Mouse (Mus musculus) R1 (cell line): Measurements from ENCODE around the gene Capn2.

Source experiments
- DNase-seq: peaks from one replicate; pipeline ENCODE4 v3.0.0-alpha.2; 2018; ENCODE audit warnings: low read depth, low spot score

Gene Capn2

GRCm38 (mm10) chr1:182527261-182527766 lies 9.9 kb upstream of the Capn2 start:
- DNase-seq: no peak

GRCm38 (mm10) chr1:182525601-182526000 lies 8.2 kb upstream of the Capn2 start:
- DNase-seq: no peak

GRCm38 (mm10) chr1:182523692-182524091 lies 6.3 kb upstream of the Capn2 start:
- DNase-seq: no peak

GRCm38 (mm10) chr1:182522961-182523360 lies 5.6 kb upstream of the Capn2 start:
- DNase-seq: no peak

- DNase-seq: no peak
Observed at GRCm38 (mm10) chr1:182520938-182521500, 3.6 kb upstream of the Capn2 start.

GRCm38 (mm10) chr1:182520091-182520937 lies 2.9 kb upstream of the Capn2 start:
- peak; percentile 35 for DNase-seq

GRCm38 (mm10) chr1:182519341-182519740 lies 1.9 kb upstream of the Capn2 start:
- no peak for DNase-seq

GRCm38 (mm10) chr1:182518811-182519210 lies 1.4 kb upstream of the Capn2 start:
- DNase-seq: no peak

GRCm38 (mm10) chr1:182518143-182518680 lies 804 bp upstream of the Capn2 start:
- peak; percentile 49 for DNase-seq

GRCm38 (mm10) chr1:182517677-182518011 lies 236 bp upstream of the Capn2 start:
- DNase-seq: no peak

GRCm38 (mm10) chr1:182514803-182515590 lies 2.4 kb downstream of the Capn2 start:
- DNase-seq: no peak

GRCm38 (mm10) chr1:182513714-182514113 lies 3.7 kb downstream of the Capn2 start:
- no peak for DNase-seq

- no peak for DNase-seq
Observed at GRCm38 (mm10) chr1:182512901-182513410, 4.5 kb downstream of the Capn2 start.

GRCm38 (mm10) chr1:182511778-182512177 lies 5.6 kb downstream of the Capn2 start:
- no peak for DNase-seq

GRCm38 (mm10) chr1:182511073-182511472 lies 6.3 kb downstream of the Capn2 start:
- no peak for DNase-seq

- DNase-seq: no peak
Observed at GRCm38 (mm10) chr1:182509110-182509797, 8.2 kb downstream of the Capn2 start.

- peak; percentile 68 for DNase-seq
Observed at GRCm38 (mm10) chr1:182506229-182506986, 11.0 kb downstream of the Capn2 start.

GRCm38 (mm10) chr1:182505291-182505690 lies 12.1 kb downstream of the Capn2 start:
- DNase-seq: no peak

- no peak for DNase-seq
Observed at GRCm38 (mm10) chr1:182504223-182504622, 13.2 kb downstream of the Capn2 start.

- DNase-seq: no peak
Observed at GRCm38 (mm10) chr1:182503206-182503900, 14.1 kb downstream of the Capn2 start.
